Mouse (Mus musculus) T-helper 1 cell (primary cell): ENCODE data around the gene Fbxl17.

Experiments used
- in situ Hi-C: fragments of 300-600 bp; cut with MboI, MseI; formaldehyde crosslinking; loops from one replicate; pipeline ENCODE4 v1.15.1; 2025; ENCODE audit warnings: high pct_unique_total_duplicates

Fbxl17 gene

DNA sequence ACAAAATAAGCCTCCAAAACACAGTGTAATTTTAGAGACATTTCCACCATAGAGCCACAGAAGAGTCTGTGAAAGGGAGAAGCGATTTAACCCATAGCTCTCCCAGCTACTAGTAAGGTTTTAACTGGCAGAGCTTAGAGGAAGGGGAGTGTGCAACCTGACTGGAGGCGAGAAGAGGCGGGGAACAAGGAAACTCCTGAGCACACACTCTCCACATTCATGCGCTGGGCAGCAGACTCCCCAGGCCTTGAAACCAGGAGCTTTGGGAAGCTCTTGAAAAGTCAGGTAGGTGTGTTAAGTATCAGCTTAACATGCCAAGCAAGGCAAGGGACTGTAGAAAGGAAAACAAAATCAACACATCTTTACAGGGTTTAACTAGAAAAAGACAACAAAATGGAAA lies 276.1 kb downstream of the Fbxl17 start:
- in situ Hi-C loops, result no loop called here

DNA sequence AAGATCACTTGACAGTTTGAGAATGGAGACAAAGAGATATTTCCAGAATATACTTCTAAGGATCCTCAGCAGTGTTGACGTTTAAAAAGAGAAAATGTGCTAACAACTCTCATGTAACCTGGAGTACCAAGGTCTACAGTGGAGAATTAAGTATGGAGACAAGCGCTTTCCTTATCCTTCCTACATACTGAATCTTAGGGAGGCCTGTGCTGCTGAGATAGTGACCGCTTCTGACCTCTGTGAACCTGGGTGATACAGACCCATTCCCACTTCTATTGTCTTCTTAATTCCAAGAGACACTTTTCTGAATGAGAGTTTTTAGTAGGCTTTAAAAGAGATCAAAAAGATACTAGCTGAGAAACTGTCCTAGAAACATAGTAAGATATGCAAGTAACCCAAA lies 278.2 kb downstream of the Fbxl17 start:
- in situ Hi-C loops, result no loop called here

DNA sequence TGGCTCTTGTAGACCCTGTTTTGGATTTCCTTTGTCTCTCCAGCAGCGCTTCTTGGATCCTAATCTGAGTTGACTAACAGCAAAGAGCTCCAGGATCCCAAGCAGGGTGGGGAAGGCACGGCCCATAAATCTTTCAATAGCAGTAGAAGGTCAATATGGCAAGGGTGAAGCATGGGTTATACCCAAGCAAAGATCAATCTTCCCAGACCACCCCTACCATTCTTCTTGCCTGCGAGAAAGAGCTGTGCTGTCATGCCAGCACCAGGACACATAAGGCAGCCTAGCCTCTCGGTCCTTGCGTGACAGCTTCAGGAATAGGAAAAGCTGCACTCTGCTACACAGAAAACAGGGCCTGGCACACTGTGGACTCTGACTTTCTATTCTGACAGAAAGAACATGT lies 279.0 kb downstream of the Fbxl17 start:
- in situ Hi-C loops, result no loop called here

DNA sequence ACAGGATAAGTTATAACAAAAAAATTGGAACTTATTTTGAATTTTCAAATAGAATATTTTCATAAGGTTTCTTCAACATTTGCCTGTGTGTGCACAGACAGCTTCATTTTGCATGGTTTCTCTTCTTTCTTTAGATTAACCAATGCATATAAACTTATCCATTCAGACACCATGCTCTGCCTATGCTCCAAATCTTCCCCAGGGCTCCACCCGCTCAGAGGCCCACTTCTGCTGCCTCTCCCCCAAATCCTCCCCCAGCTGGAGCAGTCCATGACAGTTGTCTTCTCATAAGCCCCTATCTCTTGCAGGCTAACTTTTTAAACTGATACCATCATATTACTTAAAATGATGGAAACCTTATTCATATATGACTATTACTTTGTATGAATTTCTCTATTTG lies 282.8 kb downstream of the Fbxl17 start:
- in situ Hi-C loops, result no loop called here

DNA sequence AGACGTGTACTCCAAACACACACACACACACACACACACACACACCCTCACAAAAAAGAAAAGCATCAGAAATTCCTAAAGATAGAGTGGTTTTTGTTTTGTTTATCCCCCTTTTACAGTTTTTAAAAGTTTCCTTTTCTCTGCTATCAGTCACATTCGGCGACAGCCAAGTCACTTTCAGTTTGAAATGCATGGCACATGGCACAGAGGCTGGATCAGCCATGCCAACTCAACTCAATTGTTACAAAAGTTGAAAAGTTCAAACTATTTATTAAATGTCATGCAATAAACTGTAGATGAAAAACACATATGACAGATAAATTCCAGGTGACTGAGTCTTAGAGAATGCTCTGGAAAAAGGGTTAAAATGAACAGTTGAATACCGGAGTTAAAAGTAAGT lies 287.8 kb downstream of the Fbxl17 start:
- in situ Hi-C loops, result no loop called here

DNA sequence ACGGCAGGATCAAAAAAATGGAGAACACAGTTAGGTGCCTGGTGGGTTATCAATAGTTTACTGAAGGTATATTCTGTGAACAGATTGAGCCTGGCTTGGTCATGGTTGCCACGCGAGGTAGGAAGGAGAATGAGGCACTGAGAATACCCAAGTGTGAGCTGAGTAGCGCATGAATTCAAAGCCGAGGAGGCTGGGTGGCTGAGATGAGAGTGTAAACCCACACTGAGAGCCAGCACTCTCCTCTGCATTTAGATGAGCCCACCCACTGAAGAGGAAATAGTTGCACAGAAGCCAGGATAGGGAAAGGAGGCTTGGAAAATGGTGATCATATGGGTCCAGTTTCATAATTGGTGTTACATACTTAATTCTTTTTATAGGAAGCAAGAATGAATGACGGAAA lies 290.7 kb downstream of the Fbxl17 start:
- in situ Hi-C loops, result no loop called here

DNA sequence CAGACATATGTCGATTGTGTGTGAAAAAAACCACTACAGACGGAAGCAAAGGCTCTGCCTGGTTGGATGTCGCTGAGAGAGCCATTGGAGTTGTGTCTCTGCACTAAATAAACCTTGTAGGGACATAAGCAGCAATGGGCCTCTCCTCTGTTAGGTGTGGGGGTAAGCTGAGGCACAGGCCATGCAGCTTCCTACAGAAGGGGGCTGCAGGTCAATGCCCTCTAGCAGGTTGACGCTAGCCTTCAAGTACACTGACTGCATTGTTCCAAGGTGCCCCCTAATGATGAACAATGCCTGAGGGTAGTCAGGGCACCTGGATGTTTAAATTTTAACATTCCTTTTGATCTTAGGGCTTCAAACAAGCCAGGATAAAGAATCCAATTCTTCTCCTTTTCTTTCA lies 291.5 kb downstream of the Fbxl17 start:
- in situ Hi-C loops, result no loop called here

DNA sequence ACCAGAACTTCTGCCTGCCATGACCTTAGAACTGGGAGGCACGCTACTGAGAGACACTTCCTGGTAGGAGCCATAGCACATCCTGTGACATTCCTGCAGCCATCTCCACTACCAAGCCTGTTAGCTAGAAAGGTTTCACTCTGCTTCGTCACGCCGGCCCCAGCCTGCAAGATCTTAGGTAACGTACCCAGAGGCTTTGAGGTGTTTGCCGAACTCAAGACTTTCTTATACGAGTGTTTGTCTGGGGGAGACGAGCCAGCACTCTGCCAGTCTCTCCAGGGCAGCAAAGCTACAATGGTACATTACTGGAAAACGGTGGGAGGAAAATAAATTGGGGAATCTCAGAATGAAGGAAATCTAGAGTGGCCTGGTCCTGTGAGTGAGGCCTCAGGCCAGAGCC lies 292.1 kb downstream of the Fbxl17 start:
- in situ Hi-C loops, result no loop called here

DNA sequence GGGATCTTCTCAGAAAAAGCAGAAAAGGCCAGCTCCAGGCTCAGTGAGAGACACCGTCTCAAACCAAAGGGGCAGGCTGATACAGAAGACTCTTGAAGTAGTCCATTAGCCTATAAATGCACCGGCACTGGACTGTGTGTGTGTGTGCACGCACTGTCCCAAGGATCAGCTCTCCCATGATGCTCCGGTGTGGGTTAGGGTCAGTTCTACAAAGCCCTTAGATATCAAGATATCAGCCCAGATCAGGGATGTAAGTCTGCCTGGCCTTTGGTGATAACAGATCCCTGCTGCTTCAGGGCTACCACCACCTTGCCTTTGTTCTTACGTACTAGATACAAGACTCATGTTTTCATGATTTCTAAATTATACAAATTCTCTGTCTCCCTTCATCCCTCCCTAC lies 294.5 kb downstream of the Fbxl17 start:
- in situ Hi-C loops, result no loop called here

DNA sequence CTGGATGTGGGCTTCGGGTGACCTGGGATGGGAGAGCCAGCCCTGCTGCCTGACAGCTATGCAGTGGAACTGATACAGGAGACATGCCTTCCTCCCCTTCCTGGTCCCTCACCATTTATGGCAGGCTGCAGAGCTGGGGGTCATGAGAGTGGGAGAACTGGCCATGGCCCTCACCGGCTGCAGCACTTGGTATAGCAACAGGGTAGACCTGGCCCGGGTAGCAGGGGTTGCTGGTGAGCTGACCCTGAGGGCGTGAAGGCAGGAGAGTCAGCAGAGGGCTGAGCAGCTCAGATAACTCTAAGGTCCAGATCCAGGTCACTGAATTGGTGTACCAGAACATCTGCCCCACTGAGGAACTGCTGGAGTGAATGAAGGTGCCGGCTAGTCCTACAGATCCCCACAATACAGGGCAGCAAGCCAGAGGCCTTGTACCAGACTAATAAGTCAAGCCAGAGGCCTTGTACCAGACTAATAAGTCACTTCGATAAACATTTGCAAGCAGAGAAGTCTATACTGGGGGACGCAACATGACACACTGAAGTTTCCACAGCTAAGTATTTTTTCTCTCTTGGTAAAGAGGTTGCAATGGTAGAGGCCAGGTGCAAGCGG lies 296.1 kb downstream of the Fbxl17 start:
- in situ Hi-C loops, result no loop called here

DNA sequence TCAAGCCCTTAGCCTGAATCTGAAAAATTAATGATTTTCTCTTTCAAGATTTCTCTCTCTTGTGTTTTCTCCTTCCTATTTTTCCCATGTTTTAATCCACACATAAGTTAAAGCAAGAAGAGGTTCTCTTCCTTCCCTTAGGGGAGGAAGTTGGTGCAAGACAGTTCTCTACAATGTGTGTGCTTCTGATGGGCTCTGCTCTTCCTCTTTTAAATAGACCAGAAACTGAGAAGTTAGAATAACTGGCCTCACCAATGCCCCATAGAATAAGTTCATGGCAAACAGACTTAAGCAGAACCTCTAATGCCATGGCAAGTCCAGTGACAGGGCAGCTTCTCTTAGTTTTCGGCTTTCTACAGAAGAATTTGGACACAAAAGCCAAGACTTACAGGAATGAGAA lies 301.1 kb downstream of the Fbxl17 start:
- in situ Hi-C loops, result no loop called here

DNA sequence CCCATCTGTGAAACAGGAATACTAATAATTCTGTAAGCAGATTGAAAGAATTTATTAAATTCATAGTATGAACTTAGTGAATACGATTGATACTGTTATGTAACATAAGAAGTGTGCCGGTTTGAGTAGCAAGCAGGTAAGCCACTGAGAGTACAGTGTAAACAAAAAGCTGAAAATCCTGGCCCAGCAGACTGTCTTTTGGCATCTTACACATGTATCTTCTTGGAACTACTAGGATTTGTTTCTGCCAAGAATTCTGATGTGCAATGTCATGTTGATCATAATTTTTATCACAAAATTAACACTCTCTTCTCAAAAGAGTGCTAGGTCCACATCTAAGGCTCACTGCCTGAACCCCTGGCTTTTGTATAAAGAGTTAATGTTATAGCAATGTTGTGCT lies 304.3 kb downstream of the Fbxl17 start:
- in situ Hi-C loops, result no loop called here

DNA sequence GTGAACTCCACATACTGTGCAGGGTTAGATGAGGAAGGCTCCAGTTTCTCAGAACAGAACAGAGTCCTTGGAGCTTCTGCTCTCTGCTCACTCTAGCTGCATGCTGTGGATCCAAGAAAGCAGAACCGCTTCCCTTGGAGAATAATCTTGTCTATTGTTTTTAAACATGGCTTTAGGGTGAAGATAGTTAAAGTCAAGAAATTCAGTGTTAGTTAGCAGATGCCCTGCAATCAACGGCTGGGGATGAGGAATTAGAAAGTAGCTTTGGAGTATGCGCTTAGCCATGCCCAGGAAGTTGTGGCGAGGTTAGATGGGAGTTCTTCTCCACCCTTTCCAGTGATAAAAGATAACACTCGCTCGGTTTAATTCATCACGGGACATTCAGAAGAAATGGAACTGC lies 306.6 kb downstream of the Fbxl17 start:
- in situ Hi-C loops, result no loop called here

DNA sequence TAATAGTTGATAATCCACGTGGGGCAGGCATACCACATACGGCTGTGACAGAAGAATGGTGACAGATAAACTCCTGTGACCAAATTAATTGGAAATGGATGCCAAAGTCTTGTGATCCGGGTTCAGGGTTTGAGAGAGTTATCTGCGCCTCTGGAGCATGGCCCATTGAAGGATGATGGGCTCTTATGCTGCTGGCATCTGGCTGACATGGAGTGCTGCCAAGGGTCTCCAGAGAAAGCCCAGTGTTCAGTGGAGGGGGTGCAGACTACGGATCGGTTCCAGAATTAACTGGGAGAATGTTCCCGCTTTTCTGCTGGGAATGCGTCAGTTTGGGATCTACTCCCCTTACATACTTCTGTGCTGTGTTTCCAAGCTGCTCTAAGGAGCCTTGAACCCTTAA lies 308.5 kb downstream of the Fbxl17 start:
- in situ Hi-C loops, result no loop called here

DNA sequence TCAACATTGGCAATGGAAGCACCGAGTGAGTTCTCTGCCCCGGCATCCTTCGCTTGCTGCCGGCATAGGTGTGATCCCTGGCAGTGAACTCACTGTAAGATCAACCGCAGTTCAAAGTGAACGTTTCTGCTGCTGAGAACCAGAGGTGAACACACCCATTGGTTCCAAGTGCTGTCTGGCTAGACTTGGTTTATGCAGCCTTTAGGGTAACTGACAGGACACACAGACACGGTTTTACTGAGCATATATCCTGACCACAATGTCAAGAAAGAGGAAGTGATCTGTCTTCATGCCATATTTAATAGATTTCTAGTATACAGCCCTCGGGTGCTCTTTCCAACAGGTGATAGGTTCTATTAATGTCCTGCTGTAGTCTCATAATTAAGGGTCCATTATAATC lies 310.5 kb downstream of the Fbxl17 start:
- in situ Hi-C loops, result no loop called here

DNA sequence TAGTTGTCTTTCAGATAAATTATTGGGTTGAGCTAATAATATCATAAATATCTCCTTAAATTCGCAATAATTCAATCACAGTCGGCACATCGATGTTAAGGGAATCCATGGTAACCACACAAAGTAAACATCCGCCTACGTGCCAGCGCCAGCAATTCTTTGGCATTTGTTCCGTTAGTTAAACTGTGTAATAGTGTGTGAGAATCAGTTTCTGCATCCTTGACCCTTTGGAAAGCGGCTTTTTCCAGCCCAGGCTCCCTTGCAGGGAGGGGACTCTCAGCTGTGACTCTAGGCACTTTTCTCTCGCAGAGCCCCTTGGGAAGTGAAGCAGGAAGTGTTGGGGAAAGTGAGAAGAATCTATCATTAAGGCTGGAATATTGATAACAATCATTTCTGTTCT lies 314.3 kb downstream of the Fbxl17 start:
- in situ Hi-C loops, result no loop called here

DNA sequence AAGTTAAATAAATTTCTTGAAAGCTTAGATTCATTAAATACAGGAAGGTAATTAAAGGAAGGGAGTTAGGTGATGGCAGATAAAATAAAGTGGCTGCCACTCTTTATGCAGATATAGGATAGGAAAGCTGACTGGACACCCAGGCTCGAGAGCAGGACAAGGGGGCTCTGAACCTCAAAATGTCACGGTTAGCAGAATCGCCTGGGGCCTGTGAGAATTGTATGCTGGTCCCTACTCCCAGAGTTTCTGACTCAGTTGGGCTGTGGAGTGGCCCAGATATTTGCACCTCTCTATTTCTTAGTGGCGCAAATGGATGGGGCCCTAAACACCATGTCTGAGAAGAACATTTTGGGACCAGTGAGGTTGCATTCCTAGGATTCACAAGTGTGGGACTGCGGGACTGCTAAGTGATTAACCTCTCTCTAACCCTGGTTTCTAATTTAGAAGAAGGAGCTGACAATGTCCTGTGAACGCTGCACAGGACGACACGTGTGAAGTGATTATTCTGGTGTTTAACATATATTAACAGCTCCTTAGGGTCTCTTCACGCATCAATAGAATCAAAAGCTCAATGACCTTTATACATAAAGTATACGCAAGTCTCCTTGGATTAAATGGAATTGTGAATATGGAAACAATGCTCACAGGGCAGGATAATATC lies 314.8 kb downstream of the Fbxl17 start:
- in situ Hi-C loops, result no loop called here

DNA sequence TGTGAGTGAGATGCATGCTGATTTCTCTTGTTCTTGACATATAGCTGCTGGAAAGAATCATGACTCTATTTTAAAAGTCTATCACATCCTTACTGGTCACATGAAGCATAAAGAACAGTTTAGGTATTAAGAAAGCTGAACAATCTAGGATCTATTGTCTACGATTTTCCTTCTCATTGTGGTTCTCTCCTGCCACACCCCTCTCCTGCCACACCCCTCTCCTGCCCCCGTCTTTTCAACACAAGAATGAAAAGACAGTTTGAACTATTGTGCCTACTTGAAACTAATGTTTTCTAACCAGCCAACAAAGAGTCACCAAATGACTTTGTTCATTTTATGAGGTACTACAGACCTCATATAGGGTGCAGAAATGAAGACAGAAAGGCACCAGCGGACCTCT lies 316.4 kb downstream of the Fbxl17 start:
- in situ Hi-C loops, result no loop called here

DNA sequence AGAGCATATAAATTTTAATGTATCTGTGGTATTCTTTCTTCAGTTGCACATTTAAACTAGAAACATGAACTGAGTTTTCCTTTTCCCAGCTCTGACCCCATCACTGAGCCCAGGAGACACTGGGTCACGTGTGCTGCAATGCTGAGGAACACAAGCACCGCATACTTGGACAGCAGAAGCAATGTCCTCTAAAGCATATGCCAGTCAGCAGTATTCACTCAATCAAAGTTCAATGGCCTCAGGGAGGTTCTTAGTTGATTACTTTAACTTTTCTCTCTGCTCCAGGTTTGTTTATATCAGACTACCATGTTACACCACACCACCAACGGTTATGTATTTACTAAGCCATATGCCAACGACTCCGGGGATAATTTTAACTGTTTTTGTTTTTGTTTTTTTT lies 318.2 kb downstream of the Fbxl17 start:
- in situ Hi-C loops, result no loop called here

DNA sequence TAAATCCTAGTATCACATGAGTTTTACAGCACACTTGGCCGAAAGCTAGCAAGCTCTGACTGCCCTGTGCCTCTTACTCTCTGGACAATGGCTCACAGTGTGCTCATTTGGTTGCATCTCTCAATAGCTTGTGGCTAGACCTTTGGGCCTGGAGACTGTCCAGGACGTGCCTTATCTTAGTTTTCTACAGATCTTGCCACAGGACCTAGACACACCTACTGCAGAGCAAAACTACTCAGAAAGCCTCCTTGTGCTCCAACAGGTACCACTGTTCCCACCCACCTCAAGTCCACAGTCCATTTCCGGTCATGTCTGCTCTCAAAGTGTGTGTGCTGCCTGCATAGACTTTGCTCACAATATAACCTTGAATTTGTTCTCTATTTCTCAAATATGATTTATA lies 319.8 kb downstream of the Fbxl17 start:
- in situ Hi-C loops, result no loop called here

DNA sequence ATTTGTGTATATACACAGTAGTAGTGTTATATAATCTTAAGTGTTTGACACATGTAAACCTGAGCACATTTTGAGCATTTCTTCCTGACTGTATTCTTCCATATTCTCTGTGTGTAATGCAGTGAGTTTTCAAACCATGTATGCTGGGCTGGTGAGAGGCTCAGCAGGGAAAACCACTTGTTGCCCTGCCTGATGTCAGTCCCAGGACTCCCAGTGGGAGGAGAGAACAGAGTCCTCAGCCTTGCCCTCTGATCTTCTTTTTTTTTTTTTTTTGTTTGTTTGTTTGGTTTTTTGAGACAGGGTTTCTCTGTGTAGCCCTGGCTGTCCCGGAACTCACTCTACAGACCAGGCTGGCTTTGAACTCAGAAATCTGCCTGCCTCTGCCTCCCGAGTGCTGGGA lies 321.5 kb downstream of the Fbxl17 start:
- in situ Hi-C loops, result no loop called here

DNA sequence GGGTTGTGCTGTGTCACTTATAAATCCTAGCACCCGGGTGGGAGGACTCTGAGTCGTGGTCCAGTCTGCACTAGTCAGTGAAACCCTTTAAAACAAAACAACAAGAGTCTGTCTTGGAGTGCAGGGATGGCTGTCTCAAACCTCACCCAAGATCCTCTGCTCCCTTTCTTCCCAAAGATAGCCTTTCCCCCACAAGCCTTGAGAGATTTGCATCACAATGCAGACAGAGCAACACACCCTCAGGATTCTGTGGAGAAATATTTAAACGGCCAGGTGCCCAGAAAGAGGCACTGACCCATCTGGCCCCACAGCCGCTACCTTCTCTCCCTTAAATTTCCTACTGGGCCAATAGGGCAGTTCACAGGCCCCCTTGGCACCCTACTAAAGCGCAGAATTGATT lies 323.4 kb downstream of the Fbxl17 start:
- in situ Hi-C loops, result no loop called here

DNA sequence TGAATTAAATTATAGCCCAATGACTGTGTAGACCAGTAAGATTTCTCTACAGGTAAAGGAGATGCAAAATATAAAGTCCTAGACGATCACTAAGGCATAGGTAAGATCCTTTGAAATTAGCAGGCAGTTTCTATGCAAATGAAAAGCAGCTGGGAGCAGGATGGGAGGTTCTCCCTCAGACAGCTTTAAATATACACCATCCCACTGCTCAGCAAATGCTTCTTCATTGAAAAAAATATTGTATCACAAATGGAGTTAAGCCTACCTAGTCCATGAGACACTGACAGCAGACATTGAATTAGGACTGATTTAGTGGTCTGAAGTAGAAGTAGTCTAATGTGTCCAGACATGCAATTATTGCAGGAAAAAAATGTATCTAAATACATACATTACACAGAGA lies 327.1 kb downstream of the Fbxl17 start:
- in situ Hi-C loops, result no loop called here

DNA sequence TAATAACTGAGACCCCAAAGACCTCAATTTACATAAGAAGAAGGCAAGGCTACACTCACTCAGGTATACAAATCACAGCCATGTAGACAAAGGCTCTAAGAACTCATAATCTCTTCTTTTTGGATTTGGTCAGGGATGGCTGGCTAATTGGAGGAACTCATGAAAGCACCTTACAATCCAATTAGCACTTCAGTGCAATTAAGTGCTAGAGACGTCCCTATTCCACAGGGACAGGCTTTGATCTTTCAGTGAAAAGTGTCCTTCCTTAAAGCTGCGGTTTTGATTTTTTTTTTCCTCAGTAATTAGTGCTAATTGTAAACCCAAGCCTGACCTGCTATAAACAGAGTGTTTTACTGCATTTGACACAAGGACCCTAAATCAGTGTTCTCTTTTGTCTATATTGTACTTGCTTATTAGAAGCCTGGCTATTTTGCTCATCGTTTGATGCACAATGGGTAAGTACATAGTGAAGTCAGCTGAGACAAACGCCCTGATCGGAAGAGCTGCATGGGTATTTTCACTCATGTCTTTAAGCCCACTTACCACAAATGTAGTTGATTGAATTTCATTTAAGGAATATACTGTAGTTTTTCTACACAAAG lies 327.8 kb downstream of the Fbxl17 start:
- in situ Hi-C loops, result no loop called here
